Mouse (Mus musculus) heart, postnatal 10 days (tissue): ENCODE data around the gene Ccdc36. TPM values are rescaled to one million over a fixed set of nuclear protein-coding genes. Genes with fewer than 3 reads are reported as not detected.
A peak's percentile ranks its signal among the peaks of the same experiment; 100 is the strongest.

Source experiments
- DNase-seq, 2 experiments: peaks; one replicate each; pipeline ENCODE4 v3.0.0; 2021
- intact Hi-C: fragments of 180-260 bp; cut with DNase I; formaldehyde crosslinking; loops from one replicate; pipeline ENCODE4 v1.15.1; 2025
- total RNA-seq, 2 experiments: library from RNA; stranded (reverse); gene quantifications; 2 replicates each; pipeline ENCODE4 v1.2.3; 2021

The Ccdc36 gene
- total RNA-seq, 2 experiments from 2014 or later = not detected

- intact Hi-C loops = loop anchor here (5.0 kb wide), 1 partner anchor 68 kb away; no protein-coding TSS in a partner anchor
- peak; percentile 76 to 77 for DNase-seq
Observed at GRCm38 (mm10) chr9:108450292-108451169, 22.2 kb upstream of the Ccdc36 start.

GRCm38 (mm10) chr9:108449860-108450259 is 21.6 kb upstream of the Ccdc36 start:
- intact Hi-C loops = loop anchor here (5.0 kb wide), 1 partner anchor 68 kb away; no protein-coding TSS in a partner anchor
- peak; percentile 72 to 80 for DNase-seq

- no peak for DNase-seq
- intact Hi-C loops = no loop called here
Observed at GRCm38 (mm10) chr9:108445125-108445524, 16.8 kb upstream of the Ccdc36 start.

GRCm38 (mm10) chr9:108441236-108441919 is 13.1 kb upstream of the Ccdc36 start:
- peak in 1 of 2 experiments; percentile 39 for DNase-seq
- intact Hi-C loops = no loop called here

- intact Hi-C loops = no loop called here
- DNase-seq = no peak
Observed at GRCm38 (mm10) chr9:108440485-108440884, 12.2 kb upstream of the Ccdc36 start.

- DNase-seq = no peak
- intact Hi-C loops = no loop called here
Observed at GRCm38 (mm10) chr9:108439176-108439575, 10.9 kb upstream of the Ccdc36 start.

GRCm38 (mm10) chr9:108436182-108436581 is 7.9 kb upstream of the Ccdc36 start, which contains the start of gene BC048562:
BC048562 (plus strand) TSS chr9:108436482.
- intact Hi-C loops = no loop called here
- DNase-seq = no peak

GRCm38 (mm10) chr9:108431431-108432067 is 3.3 kb upstream of the Ccdc36 start:
- DNase-seq = no peak
- intact Hi-C loops = no loop called here

- intact Hi-C loops = no loop called here
- peak; percentile 48 to 55 for DNase-seq
Observed at GRCm38 (mm10) chr9:108412221-108412620, 16.1 kb downstream of the Ccdc36 start.

- intact Hi-C loops = no loop called here
- DNase-seq = no peak
Observed at GRCm38 (mm10) chr9:108411381-108411942, 16.8 kb downstream of the Ccdc36 start.

- intact Hi-C loops = loop anchor here (2.0 kb wide), 1 partner anchor 37 kb away; no protein-coding TSS in a partner anchor
- no peak for DNase-seq
Observed at GRCm38 (mm10) chr9:108409535-108409934, 18.7 kb downstream of the Ccdc36 start.

- no peak for DNase-seq
- intact Hi-C loops = no loop called here
Observed at GRCm38 (mm10) chr9:108404451-108404850, 23.8 kb downstream of the Ccdc36 start.

GRCm38 (mm10) chr9:108403081-108403480 is 25.2 kb downstream of the Ccdc36 start:
- no peak for DNase-seq

GRCm38 (mm10) chr9:108401186-108401960 is 26.9 kb downstream of the Ccdc36 start:
- peak; percentile 31 to 48 for DNase-seq
- intact Hi-C loops = no loop called here

More at GRCm38 (mm10) chr9:108403081-108403480, 25.2 kb downstream of the Ccdc36 start:
- intact Hi-C loops = no loop called here

GRCm38 (mm10) chr9:108398324-108398723 is 30.0 kb downstream of the Ccdc36 start:
- DNase-seq = no peak
- intact Hi-C loops = no loop called here

- intact Hi-C loops = no loop called here
- no peak for DNase-seq
Observed at GRCm38 (mm10) chr9:108395427-108395826, 32.9 kb downstream of the Ccdc36 start.

- no peak for DNase-seq
- intact Hi-C loops = no loop called here
Observed at GRCm38 (mm10) chr9:108394191-108394590, 34.1 kb downstream of the Ccdc36 start.

- no peak for DNase-seq
- intact Hi-C loops = no loop called here
Observed at GRCm38 (mm10) chr9:108392676-108393075, 35.6 kb downstream of the Ccdc36 start, which contains the start of gene 1700102P08Rik. 1700102P08Rik (plus strand) TSS chr9:108392805.

GRCm38 (mm10) chr9:108389220-108389619 is 39.1 kb downstream of the Ccdc36 start:
- intact Hi-C loops = no loop called here
- no peak for DNase-seq

- intact Hi-C loops = no loop called here
- no peak for DNase-seq
Observed at GRCm38 (mm10) chr9:108388601-108389000, 39.7 kb downstream of the Ccdc36 start.
